Mouse (Mus musculus): Measurements from ENCODE around the gene Hmcn1. TPM values are rescaled to one million over a fixed set of nuclear protein-coding genes. Genes with fewer than 3 reads are reported as not detected.

Gene Hmcn1
- polyA plus RNA-seq, 1 experiment, result 2.6 TPM

GRCm38 (mm10) chr1:150540267-150540666 is 453.0 kb downstream of the Hmcn1 start:
- Histone ChIP-seq H3K4me3 (ENCODE audit: low read depth, low read length) (no peak overlapping the region), H3K36me3 (ENCODE audit: control insufficient read depth, insufficient read depth, low read length) (no peaks in the 10 kb centered on the region), H3K4me1 (ENCODE audit: control insufficient read depth, insufficient read depth, insufficient read length, low read length) (no peaks in the 10 kb centered on the region), H3K27ac (ENCODE audit: insufficient read depth, low read depth, low read length) (no peak overlapping the region), H3K27me3 (ENCODE audit: control insufficient read depth, insufficient read depth, low read length) (no peaks in the 10 kb centered on the region)
- TF ChIP-seq CTCF (IDR thresholded peaks at IDR 0.05; ENCODE audit: extremely low read depth, insufficient read length, insufficient replicate concordance, low read depth, low read length) (peak; percentile 46; the same call in 1 of the 2 replicates), POLR2A (IDR thresholded peaks at IDR 0.05; ENCODE audit: low read depth, low read length) (no peak)
- 9% methylated on average over 5 of the region's 5 CpGs for WGBS

- Histone ChIP-seq H3K27me3 (ENCODE audit: control insufficient read depth, insufficient read depth, low read length) (no peaks in the 10 kb centered on the region), H3K36me3 (ENCODE audit: control insufficient read depth, insufficient read depth, low read length) (no peaks in the 10 kb centered on the region), H3K4me3 (ENCODE audit: low read depth, low read length) (no peak overlapping the region), H3K4me1 (ENCODE audit: control insufficient read depth, insufficient read depth, insufficient read length, low read length) (no peaks in the 10 kb centered on the region), H3K27ac (ENCODE audit: insufficient read depth, low read depth, low read length) (no peak overlapping the region)
- 74% methylated on average over 6 of the region's 6 CpGs for WGBS
- TF ChIP-seq CTCF (IDR thresholded peaks at IDR 0.05; ENCODE audit: extremely low read depth, insufficient read length, insufficient replicate concordance, low read depth, low read length) (no peak), POLR2A (IDR thresholded peaks at IDR 0.05; ENCODE audit: low read depth, low read length) (no peak)
Observed at GRCm38 (mm10) chr1:150537410-150538128, 455.7 kb downstream of the Hmcn1 start.

GRCm38 (mm10) chr1:150535770-150536534 is 457.3 kb downstream of the Hmcn1 start:
- WGBS, result 53% methylated on average over 16 of the region's 16 CpGs
- no peaks in the 10 kb centered on the region for H3K36me3 ChIP-seq (ENCODE audit: control insufficient read depth, insufficient read depth, low read length)
- H3K4me3 ChIP-seq (ENCODE audit: low read depth, low read length), result no peak overlapping the region
- H3K27me3 ChIP-seq (ENCODE audit: control insufficient read depth, insufficient read depth, low read length), result no peaks in the 10 kb centered on the region
- H3K4me1 ChIP-seq (ENCODE audit: control insufficient read depth, insufficient read depth, insufficient read length, low read length), result no peaks in the 10 kb centered on the region
- H3K27ac ChIP-seq (ENCODE audit: insufficient read depth, low read depth, low read length), result no peak overlapping the region
- TF ChIP-seq POLR2A (IDR thresholded peaks at IDR 0.05; ENCODE audit: low read depth, low read length) (no peak), CTCF (IDR thresholded peaks at IDR 0.05; ENCODE audit: extremely low read depth, insufficient read length, insufficient replicate concordance, low read depth, low read length) (no peak)

- Histone ChIP-seq H3K27me3 (ENCODE audit: control insufficient read depth, insufficient read depth, low read length) (no peaks in the 10 kb centered on the region), H3K4me1 (ENCODE audit: control insufficient read depth, insufficient read depth, insufficient read length, low read length) (no peaks in the 10 kb centered on the region), H3K27ac (ENCODE audit: insufficient read depth, low read depth, low read length) (no peak overlapping the region), H3K36me3 (ENCODE audit: control insufficient read depth, insufficient read depth, low read length) (no peaks in the 10 kb centered on the region), H3K4me3 (ENCODE audit: low read depth, low read length) (no peak overlapping the region)
- 78% methylated on average over 8 of the region's 8 CpGs for WGBS
- no peak for TF ChIP-seq POLR2A (IDR thresholded peaks at IDR 0.05; ENCODE audit: low read depth, low read length)
- TF ChIP-seq CTCF (IDR thresholded peaks at IDR 0.05; ENCODE audit: extremely low read depth, insufficient read length, insufficient replicate concordance, low read depth, low read length), result no peak
Observed at GRCm38 (mm10) chr1:150534587-150534986, 458.6 kb downstream of the Hmcn1 start.

DNA sequence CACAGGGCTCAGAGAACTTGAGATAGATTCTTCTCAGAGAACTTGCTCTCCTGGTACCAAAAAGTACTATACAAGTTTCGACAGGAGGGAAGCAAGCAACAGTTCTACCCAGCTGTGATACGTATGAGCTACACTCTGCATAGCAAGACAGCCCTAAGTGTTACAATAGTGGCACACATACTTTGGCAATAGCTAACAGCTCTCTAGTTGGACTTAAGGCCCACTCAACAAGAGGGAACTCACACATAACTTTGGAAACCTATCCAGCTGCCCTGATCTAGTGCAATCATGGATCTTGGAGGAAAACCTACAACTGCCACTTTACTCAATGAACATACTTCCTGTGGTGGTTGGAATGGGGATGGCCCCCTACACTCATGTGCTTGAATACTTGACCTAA is 480.2 kb downstream of the Hmcn1 start:
- WGBS, result 89% methylated on average over 2 of the region's 2 CpGs
- H3K4me1 ChIP-seq (ENCODE audit: control insufficient read depth, insufficient read depth, insufficient read length, low read length), result no peaks in the 10 kb centered on the region
- H3K4me3 ChIP-seq (ENCODE audit: low read depth, low read length), result no peak overlapping the region
- H3K27ac ChIP-seq (ENCODE audit: insufficient read depth, low read depth, low read length), result no peak overlapping the region
- H3K27me3 ChIP-seq (ENCODE audit: control insufficient read depth, insufficient read depth, low read length), result no peaks in the 10 kb centered on the region
- TF ChIP-seq CTCF (IDR thresholded peaks at IDR 0.05; ENCODE audit: extremely low read depth, insufficient read length, insufficient replicate concordance, low read depth, low read length) (no peak), POLR2A (IDR thresholded peaks at IDR 0.05; ENCODE audit: low read depth, low read length) (no peak)
- H3K36me3 ChIP-seq (ENCODE audit: control insufficient read depth, insufficient read depth, low read length), result no peaks in the 10 kb centered on the region

Other genes with a start within 250 kb of the Hmcn1 start
- 0.09 TPM in 1 of 2 replicates, not detected in the other for gene Gm47985, start 189.1 kb upstream of the Hmcn1 start, polyA plus RNA-seq (2012; rRNA removed)
- 0.16 TPM in 1 of 2 replicates, not detected in the other for gene Gm8947, start 198.9 kb upstream of the Hmcn1 start, polyA plus RNA-seq (2012; rRNA removed)
- gene Gm47995, start 205.0 kb upstream of the Hmcn1 start, polyA plus RNA-seq (2012; rRNA removed), result 0.27 and 0.42 TPM in 2 replicates
- 1.3 TPM in 1 of 2 replicates, not detected in the other for gene 3110040M04Rik, start 210.7 kb upstream of the Hmcn1 start, polyA plus RNA-seq (2012; rRNA removed)
- 0.13 TPM in 1 of 2 replicates, not detected in the other for gene Gm47996, start 216.7 kb upstream of the Hmcn1 start, polyA plus RNA-seq (2012; rRNA removed)

Data from small intestine, adult 2 months (tissue).